Comparison of ENCODE assay signal across 8 mouse cellular contexts in genomic region chr7:123369759-123370481, GRCm38 (mm10). TPM values are rescaled to one million over a fixed set of nuclear protein-coding genes. Genes with fewer than 3 reads are reported as not detected.
DNase-seq lines count a peak whose midpoint lies in the region; ATAC-seq and TF ChIP-seq lines count a peak whose summit lies in the region.

Gene Lcmt1 (plus strand): TSS chr7:123369784.
Gene Arhgap17 (minus strand): TSS chr7:123369915.

- peak; percentile 97 for ATAC-seq in embryonic facial prominence, embryonic 15.5 days (ENCODE audit: insufficient number of reproducible peaks, low FRiP score, low TSS enrichment, low read depth)
- ATAC-seq in limb, embryonic 14.5 days (ENCODE audit: low FRiP score, low read depth), result peak; percentile 98
- peak; percentile 96 for ATAC-seq in midbrain, postnatal 0 days (ENCODE audit: low FRiP score)

- under 1% methylated on average over 64 of the region's 64 CpGs for WGBS in bone marrow, adult 2 months
- WGBS in embryonic facial prominence, embryonic 15.5 days, result under 1% methylated on average over 64 of the region's 64 CpGs
- WGBS in limb, embryonic 14.5 days, result under 1% methylated on average over 62 of the region's 64 CpGs
- under 1% methylated on average over 55 of the region's 64 CpGs for WGBS in midbrain, postnatal 0 days

- no peaks in the 10 kb centered on the region for H3K9me3 ChIP-seq in embryonic facial prominence, embryonic 15.5 days (replicated peaks)
- H3K9me3 ChIP-seq in limb, embryonic 14.5 days (ENCODE audit: control insufficient read depth, low read length), result no peaks in the 10 kb centered on the region
- H3K9me3 ChIP-seq in midbrain, postnatal 0 days (ENCODE audit: low read length), result no peaks in the 10 kb centered on the region

- H3K36me3 ChIP-seq in embryonic facial prominence, embryonic 15.5 days, result no peaks in the 10 kb centered on the region
- no peaks in the 10 kb centered on the region for H3K36me3 ChIP-seq in limb, embryonic 14.5 days (ENCODE audit: control insufficient read depth, insufficient read depth, low read length)
- H3K36me3 ChIP-seq in midbrain, postnatal 0 days (ENCODE audit: insufficient read depth, low read length), result no peaks in the 10 kb centered on the region

- H3K27me3 ChIP-seq in embryonic facial prominence, embryonic 15.5 days, result no peaks in the 10 kb centered on the region
- no peaks in the 10 kb centered on the region for H3K27me3 ChIP-seq in limb, embryonic 14.5 days (ENCODE audit: control insufficient read depth, insufficient read depth, low read length)
- H3K27me3 ChIP-seq in midbrain, postnatal 0 days (ENCODE audit: insufficient read depth, low read length), result no peaks in the 10 kb centered on the region

- peaks cover 11% of the 10 kb centered on the region; the same call in 1 of the 2 replicates for H3K4me1 ChIP-seq in bone marrow, adult 2 months (ENCODE audit: control insufficient read depth, insufficient read depth, low read length)
- peaks cover 35% of the 10 kb centered on the region for H3K4me1 ChIP-seq in embryonic facial prominence, embryonic 15.5 days
- H3K4me1 ChIP-seq in limb, embryonic 14.5 days (ENCODE audit: control insufficient read depth, insufficient read depth, low read length), result peaks cover 25% of the 10 kb centered on the region
- H3K4me1 ChIP-seq in midbrain, postnatal 0 days (ENCODE audit: insufficient read depth, low read length), result no peaks in the 10 kb centered on the region; the same call in 1 of the 2 replicates

- 0 out of 2 replicates have a peak, but pooled peaks have one; percentile 0 for TF ChIP-seq CTCF in bone marrow, adult 2 months (IDR thresholded peaks at IDR 0.05; ENCODE audit: control insufficient read depth, insufficient read depth, low read length)
- no peak for TF ChIP-seq CTCF in midbrain, postnatal 0 days (IDR thresholded peaks at IDR 0.05)

- peak; percentile 96 for DNase-seq in 416B (ENCODE audit: low read depth)
- peak; percentile 95 for DNase-seq in heart, adult 8-10 months (ENCODE audit: low spot score)
- DNase-seq in kidney, adult 9 months, result peak; percentile 98
- DNase-seq in limb, embryonic 14.5 days (ENCODE audit: low spot score), result peak; percentile 96
- DNase-seq in midbrain, postnatal 0 days (ENCODE audit: low spot score), result peak; percentile 96
- peak; percentile 94 to 95 for DNase-seq in spleen, postnatal 14 days (ENCODE audit: low spot score in 2 of 2)

- H3K9ac ChIP-seq in embryonic facial prominence, embryonic 15.5 days, result peak within 1 kb of the TSS; percentile 70
- peak within 1 kb of the TSS; percentile 84 for H3K9ac ChIP-seq in limb, embryonic 14.5 days (ENCODE audit: low read depth, low read length, severe bottlenecking)
- H3K9ac ChIP-seq in midbrain, postnatal 0 days (replicated peaks; ENCODE audit: low read length, poor library complexity, severe bottlenecking), result peak within 1 kb of the TSS; percentile 75

- H3K4me3 ChIP-seq in bone marrow, adult 2 months (replicated peaks; ENCODE audit: control insufficient read depth, low read depth, low read length), result peak within 1 kb of the TSS; percentile 84
- peak within 1 kb of the TSS; percentile 73 for H3K4me3 ChIP-seq in embryonic facial prominence, embryonic 15.5 days (replicated peaks)
- H3K4me3 ChIP-seq in limb, embryonic 14.5 days (replicated peaks; ENCODE audit: low read length), result peak within 1 kb of the TSS; percentile 79
- peak within 1 kb of the TSS; percentile 75 for H3K4me3 ChIP-seq in midbrain, postnatal 0 days (ENCODE audit: low read depth, low read length)

- TF ChIP-seq POLR2A in bone marrow, adult 2 months (IDR thresholded peaks at IDR 0.05; ENCODE audit: borderline replicate concordance, control insufficient read depth, low read depth, low read length), result peak; percentile 51; the same call in 1 of the 2 replicates
- peak; percentile 49; the same call in 1 of the 2 replicates for TF ChIP-seq POLR2A in limb, embryonic 14.5 days (IDR thresholded peaks at IDR 0.05; ENCODE audit: borderline replicate concordance, extremely low read depth, insufficient read depth, insufficient read length)

- peak within 1 kb of the TSS; percentile 84 for H3K4me2 ChIP-seq in embryonic facial prominence, embryonic 15.5 days (replicated peaks)
- peak within 1 kb of the TSS; percentile 76 for H3K4me2 ChIP-seq in limb, embryonic 14.5 days (replicated peaks; ENCODE audit: low read depth, low read length, severe bottlenecking)
- peak within 1 kb of the TSS; percentile 90 for H3K4me2 ChIP-seq in midbrain, postnatal 0 days (ENCODE audit: low read depth, low read length, poor library complexity, severe bottlenecking)

- H3K27ac ChIP-seq in bone marrow, adult 2 months (ENCODE audit: control insufficient read depth, insufficient read depth, low read depth, low read length, poor library complexity), result peak within 1 kb of the TSS; percentile 55
- peak within 1 kb of the TSS; percentile 87 for H3K27ac ChIP-seq in embryonic facial prominence, embryonic 15.5 days (replicated peaks)
- peak within 1 kb of the TSS; percentile 93 for H3K27ac ChIP-seq in limb, embryonic 14.5 days (replicated peaks; ENCODE audit: low read depth, low read length)
- peak within 1 kb of the TSS; percentile 57 for H3K27ac ChIP-seq in midbrain, postnatal 0 days (ENCODE audit: low read depth, low read length)

RNA-seq across cellular contexts. Expression of gene Lcmt1, which starts in this region (rescaled TPM):
- 14.5 and 23.0 TPM in 2 replicates for polyA plus RNA-seq in bone marrow, adult 2 months (2011; ENCODE audit: insufficient read depth, insufficient read length, low replicate concordance, missing spikeins)
- polyA plus RNA-seq in embryonic facial prominence, embryonic 15.5 days (2015; fragmentation: Nextera tagmentation; extraction: Ambion mirVana), result 41.0 and 42.3 TPM in 2 replicates
- total RNA-seq in heart, adult 8-10 months (2022), result 10 to 100 TPM; 19.4 to 24.9 (median 20.9) TPM
- 35.2 and 36.0 TPM in 2 replicates for polyA plus RNA-seq in limb, embryonic 14.5 days (2012; rRNA removed)
- polyA plus RNA-seq in limb, embryonic 14.5 days (2014; fragmentation: Nextera tagmentation; extraction: Ambion mirVana), result 44.2 and 50.0 TPM in 2 replicates
- 62.8 and 74.8 TPM in 2 replicates for total RNA-seq in midbrain, postnatal 0 days (2014; rRNA removed)
- 114 and 115 TPM in 2 replicates for polyA plus RNA-seq in midbrain, postnatal 0 days (2015; fragmentation: Nextera tagmentation; extraction: Ambion mirVana)

RNA-seq across cellular contexts. Expression of gene Arhgap17, which starts in this region (rescaled TPM):
- 18.9 and 38.3 TPM in 2 replicates for polyA plus RNA-seq in bone marrow, adult 2 months (2011; ENCODE audit: insufficient read depth, insufficient read length, low replicate concordance, missing spikeins)
- 20.4 and 24.2 TPM in 2 replicates for polyA plus RNA-seq in embryonic facial prominence, embryonic 15.5 days (2015; fragmentation: Nextera tagmentation; extraction: Ambion mirVana)
- 10 to 100 TPM; 13.5 to 18.1 (median 14.5) TPM for total RNA-seq in heart, adult 8-10 months (2022)
- 39.5 and 42.9 TPM in 2 replicates for polyA plus RNA-seq in limb, embryonic 14.5 days (2012; rRNA removed)
- 23.5 and 26.1 TPM in 2 replicates for polyA plus RNA-seq in limb, embryonic 14.5 days (2014; fragmentation: Nextera tagmentation; extraction: Ambion mirVana)
- 4.8 and 12.1 TPM in 2 replicates for total RNA-seq in midbrain, postnatal 0 days (2014; rRNA removed)
- polyA plus RNA-seq in midbrain, postnatal 0 days (2015; fragmentation: Nextera tagmentation; extraction: Ambion mirVana), result 5.3 and 6.3 TPM in 2 replicates

Comparison
In these comparisons a context has a peak if more than half of its experiments do, and no peak if none do; other contexts are left out.
1. Peak in every context shown above with its lines: DNase-seq, ATAC-seq, H3K4me3 ChIP-seq and H3K27ac ChIP-seq.